Mouse (Mus musculus) thymus, adult 18-20 months (tissue): Measurements from ENCODE around the gene Ptpn7.

Source experiments
- DNase-seq, 2 experiments: peaks; one replicate each; pipeline ENCODE4 v3.0.0; 2022; ENCODE audit warnings: mixed read lengths in 2 of 2

The Ptpn7 gene

DNA sequence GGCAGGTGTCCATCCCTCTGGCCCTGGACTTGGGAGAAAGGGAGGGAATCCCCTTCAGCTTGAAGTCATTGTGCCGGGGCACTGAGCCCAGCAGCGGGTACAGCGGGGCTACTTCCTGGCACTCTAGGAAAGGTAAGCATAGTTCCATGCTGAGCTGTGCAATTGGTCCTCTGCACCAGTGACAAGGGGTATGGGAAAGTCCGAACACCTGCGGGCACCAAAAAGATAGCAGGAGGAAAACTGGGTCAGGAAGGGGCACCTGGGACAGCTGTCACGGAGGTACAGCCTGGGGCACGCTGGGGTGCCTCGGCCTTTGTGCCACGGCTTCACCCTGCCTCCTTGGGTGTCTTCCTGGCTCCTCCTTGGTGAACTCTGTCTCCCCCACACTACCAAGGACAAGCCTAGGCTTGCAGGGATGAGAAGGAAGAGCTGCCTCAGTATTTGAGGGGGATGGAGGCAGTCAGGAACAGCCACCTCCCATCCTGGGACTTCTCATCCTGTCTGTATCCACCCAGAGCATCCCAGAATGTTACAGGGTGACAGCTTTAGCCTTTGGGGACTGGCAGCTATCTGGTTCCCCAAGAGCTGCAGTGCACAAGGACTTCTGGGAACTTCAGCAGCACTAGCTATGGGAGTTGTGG is 2.8 kb upstream of the Ptpn7 start:
- DNase-seq = peak in 1 of 2 experiments; percentile 62

DNA sequence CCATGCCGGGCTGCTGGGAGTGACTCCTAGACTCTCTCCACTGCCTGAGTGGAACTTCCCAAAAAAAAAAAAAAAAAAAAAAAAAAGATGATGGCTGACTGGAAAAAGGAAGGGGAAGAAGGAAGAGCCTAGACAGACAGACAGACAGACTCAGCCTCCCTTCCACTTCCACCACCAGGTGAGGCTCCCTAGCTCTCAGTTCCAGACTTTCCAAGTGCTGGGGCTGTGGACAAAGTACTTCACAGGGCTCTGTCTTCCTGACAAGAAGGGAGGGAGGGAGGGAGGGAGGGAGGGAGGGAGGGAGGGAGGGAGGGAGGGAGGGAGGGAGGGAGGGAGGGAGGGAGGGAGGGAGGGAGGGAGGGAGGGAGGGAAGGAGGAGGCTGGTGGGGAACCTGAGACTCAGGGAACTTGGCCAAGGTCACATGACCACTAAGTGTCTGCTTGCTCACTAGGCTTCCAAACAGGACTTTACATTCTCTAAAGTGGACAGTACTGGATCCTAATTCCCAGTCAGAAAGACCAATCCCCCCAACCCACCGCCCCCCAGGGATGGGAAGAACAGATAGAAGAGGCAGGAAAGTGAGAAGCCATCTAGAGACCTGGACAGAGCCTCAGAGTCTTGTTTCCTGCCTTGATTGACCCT is 2.0 kb upstream of the Ptpn7 start:
- DNase-seq = no peak

DNA sequence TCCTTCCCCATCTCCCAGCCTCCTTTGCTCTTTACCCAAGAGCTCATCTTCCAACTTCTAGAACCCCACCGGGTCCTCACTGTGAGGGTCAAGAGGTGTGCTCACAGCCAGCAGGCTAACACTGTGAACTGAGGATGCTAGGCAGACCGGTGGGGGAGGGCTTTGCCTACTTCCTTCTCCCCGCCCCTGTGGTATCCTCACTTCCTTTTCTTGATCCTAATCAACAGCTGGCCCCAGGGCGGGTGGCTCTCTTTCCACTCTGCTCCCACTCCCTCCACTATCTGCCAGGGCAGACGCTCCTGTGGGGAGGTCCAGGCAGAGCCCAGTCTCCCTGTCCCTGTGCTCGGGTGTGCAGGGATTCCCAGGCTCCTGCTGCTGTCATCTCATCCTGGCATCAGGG is 1.5 kb upstream of the Ptpn7 start:
- peak; percentile 73 to 82 for DNase-seq

DNA sequence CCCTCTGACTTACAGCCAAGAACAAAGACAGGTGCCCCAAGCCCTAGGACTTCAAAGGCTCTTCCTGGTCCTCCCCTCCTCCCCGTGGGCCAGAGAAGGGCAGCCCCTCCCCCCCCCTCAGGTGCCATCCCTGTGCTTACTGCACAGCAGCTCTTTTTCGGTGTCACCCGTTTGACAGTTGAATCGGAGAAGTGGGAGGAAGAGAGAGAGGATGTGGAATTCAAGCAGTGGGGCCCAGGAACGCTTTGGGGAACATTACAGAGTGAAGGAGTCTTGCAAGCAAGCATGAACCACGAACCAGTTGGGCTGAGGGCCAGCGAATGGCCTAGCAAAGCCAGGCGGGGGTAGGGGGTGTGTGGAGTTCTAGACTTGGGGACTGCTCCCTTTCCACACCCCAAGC is 940 bp upstream of the Ptpn7 start:
- DNase-seq = peak; percentile 45 to 60

DNA sequence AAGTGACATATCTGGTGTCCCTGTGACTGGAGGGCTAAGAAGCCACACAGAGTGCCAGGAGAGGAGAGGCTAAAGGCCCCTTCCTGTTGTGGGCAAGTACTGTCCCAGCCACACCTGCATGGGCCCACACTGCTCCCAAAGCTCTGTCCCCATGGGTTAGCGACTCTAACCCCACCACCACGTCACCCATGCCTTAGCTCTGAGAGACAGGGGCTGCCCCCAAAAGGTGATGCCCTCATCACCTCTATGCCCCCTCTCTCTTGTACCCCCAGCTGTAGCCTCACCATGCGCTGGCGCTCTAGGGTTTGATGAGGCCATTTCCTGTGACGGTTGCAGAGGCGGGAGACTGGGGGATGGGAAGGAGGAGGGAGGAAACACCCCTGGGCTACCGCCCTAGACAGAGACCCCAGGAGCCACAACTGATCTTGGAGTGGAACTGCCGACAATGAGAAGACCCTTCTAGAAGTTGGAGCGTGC is 431 bp downstream of the Ptpn7 start:
- peak; percentile 82 to 90 for DNase-seq

DNA sequence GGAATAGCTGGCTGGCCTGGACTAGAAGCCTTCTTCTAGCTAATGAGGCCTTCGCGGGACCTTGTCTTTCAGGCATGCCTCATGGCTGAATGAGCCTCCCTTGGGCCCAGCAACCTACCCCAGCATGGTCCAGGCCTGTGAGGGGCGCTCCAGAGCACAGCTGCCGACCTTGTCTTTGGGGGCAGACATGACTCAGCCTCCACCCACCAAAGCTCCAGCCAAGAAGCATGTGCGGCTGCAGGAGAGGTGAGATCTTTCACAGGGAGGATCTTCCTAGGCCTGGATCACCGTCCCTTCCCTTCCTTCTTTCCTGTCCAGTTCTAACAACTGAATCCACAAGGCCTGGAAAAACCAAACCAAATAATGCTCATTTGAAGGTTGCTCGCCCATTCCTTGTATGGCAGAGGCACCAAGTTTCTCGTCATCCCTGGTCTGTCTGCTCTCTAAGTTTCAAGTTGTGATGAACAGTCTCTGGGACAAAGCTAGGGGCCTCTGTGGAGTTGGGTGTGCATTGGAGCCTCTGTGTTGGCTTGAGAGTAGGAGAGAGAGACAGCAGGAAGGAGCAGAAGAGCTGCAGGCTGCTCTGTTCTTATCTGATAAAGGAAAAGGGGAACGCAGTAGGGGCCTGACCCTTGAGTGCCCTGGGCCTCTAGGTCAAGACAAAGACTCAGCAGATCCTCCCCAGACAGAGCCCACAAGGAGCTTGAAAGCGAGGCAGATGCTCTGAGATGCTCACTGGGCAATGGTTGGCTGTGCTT is 1.4 kb downstream of the Ptpn7 start:
- peak; percentile 50 to 70 for DNase-seq

DNA sequence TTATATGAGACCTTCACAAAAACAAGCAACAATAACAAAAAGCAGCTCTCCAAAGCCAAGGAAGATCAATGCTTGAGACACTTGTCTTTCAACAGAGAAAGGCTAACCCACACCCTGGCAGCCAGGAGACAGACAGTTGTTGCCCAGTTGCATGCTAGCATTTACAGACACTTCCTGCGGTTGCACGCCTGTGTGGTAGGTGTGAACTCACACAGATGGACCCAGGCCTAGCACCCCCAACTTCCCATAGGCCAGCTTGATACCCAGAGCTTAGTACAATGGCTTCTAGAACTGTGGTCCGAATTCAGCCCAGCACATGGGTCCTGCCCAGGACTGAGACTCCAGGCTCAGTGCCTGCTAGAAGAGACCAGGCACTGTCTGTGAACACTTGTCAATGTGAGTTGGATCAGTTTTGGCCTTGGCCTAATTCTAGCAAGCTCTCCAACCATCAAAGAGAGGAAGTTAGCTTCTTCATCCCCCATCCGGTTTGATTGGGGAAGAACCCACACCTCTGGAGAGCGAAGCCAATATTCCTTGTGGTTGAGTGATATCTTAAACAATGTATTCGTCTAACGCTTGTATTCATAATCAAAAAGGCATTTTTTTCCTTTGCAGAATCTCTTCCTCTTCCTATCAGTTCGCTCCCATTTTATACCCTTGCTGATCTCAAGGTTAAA is 2.7 kb downstream of the Ptpn7 start:
- DNase-seq = no peak

DNA sequence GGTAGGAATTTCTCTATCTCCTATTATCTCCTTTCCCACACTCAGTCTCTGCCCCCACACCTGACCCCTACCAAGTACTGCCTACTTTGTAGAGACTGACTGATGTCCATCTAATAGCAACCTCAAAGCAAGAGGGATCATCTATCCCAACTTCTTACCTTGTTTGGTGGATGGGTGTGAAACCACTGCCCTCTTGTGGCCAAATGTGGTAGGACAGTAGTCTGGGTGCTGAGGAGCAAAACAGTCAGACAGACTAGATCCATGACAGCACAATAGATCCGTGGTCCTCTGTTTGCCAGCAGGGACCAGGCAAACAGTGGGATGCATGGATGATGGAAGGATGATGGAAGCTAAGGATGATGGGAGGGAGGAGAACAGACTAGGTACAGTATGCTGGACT is 4.0 kb downstream of the Ptpn7 start:
- peak in 1 of 2 experiments; percentile 47 for DNase-seq

DNA sequence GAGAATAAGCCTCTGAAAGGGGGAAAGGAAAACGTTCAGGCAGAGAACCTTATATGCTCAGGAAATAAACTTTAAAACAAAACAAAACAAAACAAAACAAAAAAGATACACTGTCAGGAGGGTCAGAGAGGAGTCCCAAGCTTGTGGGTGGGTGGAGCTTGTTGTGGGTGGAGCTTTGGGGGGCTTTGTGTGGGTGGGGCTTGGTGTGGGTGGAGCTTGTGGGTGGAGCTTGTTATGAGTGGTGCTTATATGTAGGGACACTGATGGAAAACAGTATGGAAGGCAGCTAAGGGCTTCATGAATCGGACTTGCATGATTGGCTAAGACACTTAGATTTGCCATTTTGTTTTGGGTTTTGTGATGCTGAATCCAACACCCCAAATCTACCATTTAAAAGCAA is 7.4 kb downstream of the Ptpn7 start:
- no peak for DNase-seq

DNA sequence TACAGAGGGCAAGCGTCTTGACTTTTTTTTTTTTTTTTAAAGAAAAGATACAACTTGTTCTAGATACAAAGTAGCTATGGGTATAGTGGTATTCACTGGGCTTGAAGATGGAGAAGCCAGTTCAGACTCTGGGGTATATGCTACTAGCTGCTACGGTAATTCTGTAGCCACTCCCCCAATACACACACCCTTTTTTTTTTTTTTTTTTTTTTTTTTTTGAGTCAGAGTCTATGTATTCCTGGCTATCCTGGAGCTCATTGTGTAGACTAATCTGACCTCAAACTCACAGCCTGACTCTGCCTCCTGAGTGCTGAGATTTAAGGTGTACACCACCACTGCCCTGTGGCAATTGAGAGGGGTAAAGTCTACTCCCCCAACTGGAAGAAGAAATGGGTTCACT is 10.0 kb downstream of the Ptpn7 start:
- no peak for DNase-seq

DNA sequence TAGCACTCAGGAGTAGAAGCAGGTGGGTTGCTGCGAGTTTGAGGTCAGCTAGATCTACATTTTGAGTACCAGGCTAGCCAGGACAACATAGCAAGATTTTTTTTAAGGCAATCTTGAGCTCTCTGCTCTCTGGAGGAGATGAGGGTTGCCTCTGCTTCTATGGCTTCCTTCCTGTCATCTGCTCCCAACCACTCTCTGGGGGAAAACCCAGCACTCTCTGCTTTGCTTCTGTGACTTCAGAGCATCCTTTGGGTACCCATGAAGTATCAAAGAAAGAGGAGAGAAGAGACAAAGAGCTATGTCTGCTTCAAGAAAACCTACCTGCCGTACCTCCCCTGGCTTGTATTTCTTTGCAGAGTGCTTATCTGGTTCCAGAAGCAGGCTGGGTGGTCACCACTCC is 11.4 kb downstream of the Ptpn7 start:
- DNase-seq = no peak

DNA sequence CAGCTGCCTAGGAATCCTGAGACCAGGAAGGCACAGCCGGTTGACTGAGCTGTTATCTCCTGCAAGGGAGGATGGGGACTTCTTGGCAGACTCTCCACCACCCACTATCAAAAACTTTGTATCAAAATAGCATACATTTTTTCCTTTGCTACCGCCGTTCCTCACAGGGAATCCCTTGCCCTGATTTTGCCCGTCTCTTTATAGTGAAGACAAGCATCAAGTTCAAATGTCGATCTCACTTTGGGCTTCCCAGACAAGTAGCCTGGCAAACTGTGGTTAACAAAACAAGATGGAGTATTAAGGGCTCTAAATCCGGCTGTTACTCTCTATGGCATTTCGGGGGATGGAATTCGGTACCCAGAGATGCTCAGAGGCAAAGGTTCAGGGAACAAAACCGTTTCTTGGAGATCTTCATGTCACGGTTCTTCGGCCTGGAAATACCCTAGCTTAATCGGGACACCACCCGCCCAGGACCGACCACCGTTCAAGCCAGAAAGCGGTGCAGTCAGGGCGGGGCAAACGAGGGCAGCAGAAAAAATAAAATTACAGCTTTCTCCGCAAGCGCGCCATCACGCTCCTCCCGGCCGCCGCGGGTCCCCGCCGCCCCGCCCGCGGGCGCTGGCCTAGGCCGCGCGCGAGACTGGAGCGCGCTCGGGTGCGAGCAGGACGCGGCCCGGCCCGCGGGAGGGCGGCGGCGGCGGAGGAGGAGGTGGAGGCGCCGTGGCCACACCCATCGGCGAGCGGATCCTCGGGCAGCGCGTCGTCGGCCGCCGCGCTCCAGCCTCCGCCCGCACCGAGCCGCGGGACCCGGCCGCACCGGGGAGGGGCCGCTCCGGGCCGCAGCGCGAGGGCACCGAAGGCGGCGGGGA is 13.8 kb downstream of the Ptpn7 start, which contains the start of gene Arl8a:
Gene Arl8a, plus strand, starts transcription at position 748 of the 869 bp plus-strand sequence.
- DNase-seq = peak; percentile 61 to 72

DNA sequence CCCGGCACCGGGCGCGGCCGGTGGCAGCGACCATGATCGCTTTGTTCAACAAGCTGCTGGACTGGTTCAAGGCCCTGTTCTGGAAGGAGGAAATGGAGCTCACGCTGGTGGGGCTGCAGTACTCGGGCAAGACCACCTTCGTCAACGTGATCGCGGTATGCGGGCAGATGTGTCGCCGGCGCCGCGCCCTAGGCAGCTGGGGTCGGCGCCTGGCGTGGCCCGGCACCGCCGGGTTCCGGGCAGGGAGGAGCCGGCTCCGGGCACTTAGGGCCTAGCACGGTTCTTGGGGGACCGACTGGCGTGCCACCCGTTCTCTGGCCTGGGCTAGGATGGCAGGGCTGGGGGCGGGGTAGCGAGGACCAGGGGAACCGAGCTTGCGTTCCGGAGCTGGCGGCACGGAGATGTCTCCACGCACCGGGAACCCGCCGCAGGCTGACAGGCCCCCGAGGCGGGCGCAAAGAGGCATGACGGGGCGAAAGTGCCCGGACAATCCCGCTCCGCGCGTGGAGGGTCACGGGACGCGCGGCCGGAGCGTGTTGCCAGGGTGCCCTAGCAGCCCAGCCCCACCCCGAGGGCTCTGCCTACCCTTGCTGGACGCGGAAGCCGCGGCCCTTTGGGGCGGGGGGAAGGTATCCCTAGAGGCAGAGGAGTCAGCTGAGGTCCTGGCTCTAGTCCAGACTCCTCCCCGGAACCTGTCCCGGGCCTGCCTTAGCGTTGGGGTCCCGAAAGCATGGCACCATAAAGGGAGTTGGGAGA is 14.6 kb downstream of the Ptpn7 start:
- DNase-seq = peak; percentile 66 to 69

DNA sequence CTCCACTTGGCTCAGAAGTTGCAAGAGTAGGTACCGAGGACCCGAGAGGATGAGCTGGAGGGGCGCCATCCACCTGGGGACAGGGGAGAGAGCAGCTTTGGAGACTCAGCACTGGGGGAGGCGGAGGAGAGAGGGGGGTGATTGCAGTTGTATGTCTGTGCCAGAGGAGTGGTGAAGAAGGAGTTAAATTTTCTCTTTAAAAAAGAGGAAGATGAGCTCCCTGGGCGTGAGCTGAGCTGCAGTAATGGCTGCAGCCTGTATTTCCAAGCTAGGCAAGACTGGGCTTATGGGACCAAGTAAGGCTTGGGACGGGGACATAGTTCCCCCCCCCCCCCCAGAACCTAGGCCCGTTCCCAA is 15.2 kb downstream of the Ptpn7 start:
- DNase-seq = no peak

DNA sequence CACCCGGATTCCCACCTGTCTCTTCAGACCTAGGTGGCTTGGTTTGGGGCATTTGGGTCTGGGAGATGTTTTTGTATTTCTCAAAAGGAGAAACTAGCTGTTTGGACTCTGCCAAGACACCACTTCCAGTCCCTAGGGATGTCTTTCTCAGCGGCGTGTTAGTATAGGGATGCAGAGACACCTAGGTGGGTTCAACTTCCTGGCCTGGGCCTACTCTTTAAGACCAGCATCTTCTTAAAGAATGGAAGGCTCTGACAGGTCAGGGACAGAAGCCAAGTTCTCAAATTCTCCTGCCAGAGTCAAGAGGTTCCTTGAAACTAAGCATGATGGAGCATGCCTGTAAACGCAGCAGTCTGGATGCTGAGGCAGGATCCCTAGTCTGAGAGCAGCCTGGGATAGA is 16.0 kb downstream of the Ptpn7 start:
- DNase-seq = no peak

DNA sequence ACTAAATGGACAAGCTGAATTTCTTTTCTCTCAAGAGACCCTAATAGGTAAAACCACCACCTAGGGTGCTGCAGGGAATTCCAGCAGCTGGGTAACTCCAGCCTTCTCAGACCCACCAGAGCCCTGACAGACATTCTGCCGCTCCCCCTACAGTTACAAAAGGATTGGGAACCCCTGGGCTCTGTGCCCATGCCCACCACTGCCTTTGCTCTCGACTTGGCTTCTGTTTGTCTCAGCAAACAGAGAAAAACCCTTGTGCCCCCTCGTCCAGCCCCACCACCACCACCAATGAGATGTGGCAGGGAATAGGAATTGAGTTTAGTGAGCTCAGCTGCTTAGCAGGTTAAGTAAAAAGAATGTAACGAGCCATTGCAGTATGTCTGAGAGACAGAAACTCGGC is 16.5 kb downstream of the Ptpn7 start:
- DNase-seq = no peak

DNA sequence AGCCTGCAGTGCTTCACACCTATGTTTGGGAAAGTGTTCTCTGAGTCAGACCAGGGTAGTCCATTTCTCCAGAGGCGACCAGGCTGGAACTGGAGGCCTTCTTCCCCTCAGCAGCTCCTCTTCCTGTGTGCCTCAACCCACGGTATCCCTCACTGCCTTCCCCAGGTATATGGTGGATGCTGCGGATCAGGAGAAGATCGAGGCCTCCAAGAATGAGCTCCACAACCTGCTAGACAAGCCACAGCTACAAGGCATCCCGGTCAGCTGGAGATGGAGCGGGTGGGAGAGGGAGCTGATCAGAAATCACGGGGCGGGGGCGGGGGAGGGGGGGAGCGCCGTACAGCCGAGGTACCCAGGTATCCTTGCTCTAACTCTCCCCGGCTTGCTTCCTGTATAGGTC is 21.5 kb downstream of the Ptpn7 start:
- no peak for DNase-seq

DNA sequence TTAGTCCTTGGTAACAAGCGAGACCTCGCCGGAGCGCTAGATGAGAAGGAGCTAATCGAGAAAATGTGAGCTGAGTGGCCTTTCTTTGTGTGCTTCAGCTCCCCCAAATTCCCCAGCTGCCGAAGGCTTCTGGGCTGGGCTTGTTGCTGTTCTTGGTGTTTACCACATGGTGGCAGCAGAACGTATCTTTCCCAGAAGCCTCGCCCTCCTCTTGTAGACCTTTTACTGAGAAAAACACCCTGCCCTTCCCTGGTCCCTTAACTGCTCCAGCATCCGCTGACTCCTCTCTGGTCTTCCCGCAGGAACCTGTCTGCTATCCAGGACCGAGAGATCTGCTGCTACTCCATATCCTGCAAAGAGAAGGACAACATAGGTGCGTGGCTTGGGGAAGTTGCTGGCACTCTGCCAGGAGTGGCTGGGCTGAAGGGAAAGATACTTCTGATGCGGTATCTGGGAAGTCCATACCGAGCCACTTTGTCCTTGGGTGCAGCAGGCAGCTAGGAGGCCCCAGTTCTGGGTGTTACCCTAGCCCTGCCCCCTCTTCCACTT is 22.0 kb downstream of the Ptpn7 start:
- no peak for DNase-seq

DNA sequence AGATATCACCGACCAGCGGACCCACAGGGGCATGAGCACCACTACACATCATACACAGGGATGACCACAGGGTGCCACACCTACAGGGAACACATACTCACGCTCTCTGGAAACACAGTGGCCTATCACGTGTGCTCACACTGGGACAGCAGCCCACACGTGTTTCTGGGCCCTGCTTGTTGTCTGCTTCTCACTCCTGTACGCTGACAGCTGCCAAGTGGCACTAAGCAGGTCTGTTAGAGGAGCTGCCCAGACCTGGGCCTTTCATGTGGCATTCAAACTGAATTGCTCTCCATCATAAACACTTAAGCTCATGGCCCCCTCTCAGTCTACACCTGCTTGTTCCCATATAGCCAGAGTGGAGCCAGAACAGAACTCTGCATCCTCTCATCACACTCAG is 23.8 kb downstream of the Ptpn7 start:
- DNase-seq = no peak

DNA sequence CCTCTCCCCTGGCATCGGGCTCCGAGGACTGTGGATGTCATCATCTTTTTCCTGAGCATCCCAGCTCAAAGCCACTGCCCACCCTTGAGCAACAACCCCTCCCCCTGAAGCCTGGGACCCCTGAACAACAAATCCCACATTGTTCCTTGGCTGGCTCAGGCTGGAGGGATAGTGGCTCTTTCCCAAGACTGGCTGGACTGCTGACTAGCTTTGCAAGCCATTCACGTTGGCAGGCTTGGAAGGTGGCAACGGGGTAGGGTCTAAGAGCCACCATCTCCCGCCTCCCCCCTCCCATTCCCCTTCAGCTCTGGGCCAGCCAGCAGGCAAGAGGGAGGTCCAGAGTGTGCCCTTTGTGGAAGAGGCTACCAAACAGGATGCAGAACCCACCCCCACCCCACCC is 26.1 kb downstream of the Ptpn7 start:
- DNase-seq = no peak

DNA sequence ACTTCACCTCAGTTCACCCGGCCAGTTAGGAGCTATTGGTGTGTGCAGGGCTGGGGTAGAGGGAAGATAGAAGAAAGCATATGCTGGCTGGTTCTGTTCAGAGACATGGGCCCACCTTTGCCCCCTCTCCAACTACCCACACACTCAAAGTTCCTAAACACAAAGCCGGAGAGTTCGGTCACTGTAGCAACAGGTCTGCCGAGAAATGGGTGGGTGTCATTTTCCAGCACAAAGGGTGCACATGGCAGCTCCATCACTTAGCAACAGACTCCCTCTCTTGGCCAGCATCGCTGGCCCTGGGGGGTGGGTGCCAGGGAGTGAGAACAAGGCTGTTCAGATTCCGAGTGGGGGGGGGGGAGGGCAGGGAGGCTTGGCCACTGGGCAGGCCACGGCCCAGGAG is 26.6 kb downstream of the Ptpn7 start:
- no peak for DNase-seq
